Mouse (Mus musculus) bone marrow macrophage, adult 2 months (primary cell): ENCODE measurements at regions not wholly inside any gene's neighbourhood (a gene's known extent, or its start where the extent isn't known, plus 50 kb on each side); places are given as distances from the start of the nearest gene placed in this dataset.

Source experiments
- CTCF ChIP-seq: IDR thresholded peaks from 2 replicates; pipeline ENCODE4 v1.5.1; 2012; ENCODE audit warnings: low read depth, mild to moderate bottlenecking, low read length, moderate library complexity
- POLR2A ChIP-seq: IDR thresholded peaks from 2 replicates; pipeline ENCODE4 v1.6.1; 2012; ENCODE audit warnings: mild to moderate bottlenecking, low read depth, low read length, borderline replicate concordance

GRCm38 (mm10) chr10:56782265-56782664 lies 405.1 kb downstream of the Gja1 start:
- TF ChIP-seq CTCF (no peak), POLR2A (no peak)
